ENCODE assay signal across 8 mouse cellular contexts in genomic region chr1:134638522-134638921, GRCm38 (mm10). TPM values are rescaled to one million over a fixed set of nuclear protein-coding genes. Genes with fewer than 3 reads are reported as not detected.
DNase-seq lines count a peak whose midpoint lies in the region; ATAC-seq lines count a peak whose summit lies in the region.

No protein-coding gene starts in this region.

- H3K36me3 ChIP-seq in forebrain, embryonic 14.5 days (ENCODE audit: control insufficient read depth, insufficient read depth, low read length) = peaks cover 20% of the 10 kb centered on the region
- peaks cover 12% of the 10 kb centered on the region for H3K36me3 ChIP-seq in forebrain, embryonic 15.5 days
- peaks cover 18% of the 10 kb centered on the region for H3K36me3 ChIP-seq in midbrain, embryonic 14.5 days (ENCODE audit: control insufficient read depth, insufficient read depth, low read length)
- peaks cover 5% of the 10 kb centered on the region; the same call in 1 of the 2 replicates for H3K36me3 ChIP-seq in midbrain, embryonic 11.5 days (ENCODE audit: control insufficient read depth, insufficient read depth, low read length)
- peaks cover 15% of the 10 kb centered on the region for H3K36me3 ChIP-seq in kidney, embryonic 15.5 days

- no peak overlapping the region for H3K4me2 ChIP-seq in forebrain, embryonic 14.5 days (ENCODE audit: low read length)
- H3K4me2 ChIP-seq in forebrain, embryonic 15.5 days (replicated peaks) = no peak overlapping the region
- H3K4me2 ChIP-seq in midbrain, embryonic 14.5 days (ENCODE audit: low read length) = no peak overlapping the region
- H3K4me2 ChIP-seq in midbrain, embryonic 11.5 days = no peak overlapping the region
- H3K4me2 ChIP-seq in kidney, embryonic 15.5 days = no peak overlapping the region

- H3K27ac ChIP-seq in forebrain, embryonic 14.5 days (ENCODE audit: low read depth, low read length) = no peak overlapping the region
- H3K27ac ChIP-seq in forebrain, embryonic 15.5 days (replicated peaks) = no peak overlapping the region
- no peak overlapping the region for H3K27ac ChIP-seq in midbrain, embryonic 14.5 days (replicated peaks; ENCODE audit: low read depth, low read length)
- no peak overlapping the region for H3K27ac ChIP-seq in midbrain, embryonic 11.5 days (ENCODE audit: low read depth, low read length)
- no peak overlapping the region for H3K27ac ChIP-seq in kidney, embryonic 15.5 days

- WGBS in forebrain, embryonic 14.5 days = 30% methylated on average over 7 of the region's 7 CpGs
- WGBS in forebrain, embryonic 15.5 days = 32% methylated on average over 7 of the region's 7 CpGs
- 33% methylated on average over 7 of the region's 7 CpGs for WGBS in midbrain, embryonic 14.5 days
- 40% methylated on average over 7 of the region's 7 CpGs for WGBS in midbrain, embryonic 11.5 days
- 28% methylated on average over 7 of the region's 7 CpGs for WGBS in kidney, embryonic 15.5 days

- no peaks in the 10 kb centered on the region for H3K9me3 ChIP-seq in forebrain, embryonic 14.5 days (replicated peaks; ENCODE audit: control insufficient read depth, low read length)
- H3K9me3 ChIP-seq in forebrain, embryonic 15.5 days = no peaks in the 10 kb centered on the region
- H3K9me3 ChIP-seq in midbrain, embryonic 14.5 days (ENCODE audit: control insufficient read depth, low read length) = no peaks in the 10 kb centered on the region
- no peaks in the 10 kb centered on the region for H3K9me3 ChIP-seq in midbrain, embryonic 11.5 days (ENCODE audit: control insufficient read depth, low read length)
- no peaks in the 10 kb centered on the region for H3K9me3 ChIP-seq in kidney, embryonic 15.5 days (replicated peaks)

- no peaks in the 10 kb centered on the region for H3K4me1 ChIP-seq in forebrain, embryonic 14.5 days (ENCODE audit: control insufficient read depth, insufficient read depth, low read length)
- H3K4me1 ChIP-seq in forebrain, embryonic 15.5 days = no peaks in the 10 kb centered on the region
- H3K4me1 ChIP-seq in midbrain, embryonic 14.5 days (ENCODE audit: control insufficient read depth, insufficient read depth, low read length) = no peaks in the 10 kb centered on the region
- H3K4me1 ChIP-seq in midbrain, embryonic 11.5 days (ENCODE audit: control insufficient read depth, insufficient read depth, low read length) = no peaks in the 10 kb centered on the region
- H3K4me1 ChIP-seq in kidney, embryonic 15.5 days = peaks cover 13% of the 10 kb centered on the region; the same call in 1 of the 2 replicates

- 0 out of 2 replicates have a peak, but pooled peaks cover 3% of the 10 kb centered on the region for H3K27me3 ChIP-seq in forebrain, embryonic 14.5 days (replicated peaks; ENCODE audit: control insufficient read depth, insufficient read depth, low read length)
- H3K27me3 ChIP-seq in forebrain, embryonic 15.5 days = peaks cover 12% of the 10 kb centered on the region; the same call in 1 of the 2 replicates
- H3K27me3 ChIP-seq in midbrain, embryonic 14.5 days (ENCODE audit: control insufficient read depth, insufficient read depth, low read length) = no peaks in the 10 kb centered on the region; the same call in 1 of the 2 replicates
- H3K27me3 ChIP-seq in midbrain, embryonic 11.5 days (ENCODE audit: control insufficient read depth, insufficient read depth, low read length) = no peaks in the 10 kb centered on the region
- peaks cover 10% of the 10 kb centered on the region for H3K27me3 ChIP-seq in kidney, embryonic 15.5 days

- H3K4me3 ChIP-seq in forebrain, embryonic 14.5 days (ENCODE audit: low read depth, low read length) = no peak overlapping the region
- H3K4me3 ChIP-seq in forebrain, embryonic 15.5 days = no peak overlapping the region
- H3K4me3 ChIP-seq in midbrain, embryonic 14.5 days (replicated peaks; ENCODE audit: low read depth, low read length) = no peak overlapping the region
- no peak overlapping the region for H3K4me3 ChIP-seq in midbrain, embryonic 11.5 days (ENCODE audit: low read depth, low read length)
- no peak overlapping the region for H3K4me3 ChIP-seq in kidney, embryonic 15.5 days (replicated peaks)

- ATAC-seq in forebrain, embryonic 14.5 days = no peak
- no peak for ATAC-seq in forebrain, embryonic 15.5 days (replicated peaks)
- no peak for ATAC-seq in midbrain, embryonic 14.5 days (ENCODE audit: low FRiP score, low TSS enrichment)
- no peak for ATAC-seq in midbrain, embryonic 11.5 days (ENCODE audit: low FRiP score)
- no peak for ATAC-seq in kidney, embryonic 15.5 days (replicated peaks; ENCODE audit: low FRiP score)

- peak; percentile 66 for DNase-seq in forebrain, embryonic 14.5 days (ENCODE audit: low spot score)
- DNase-seq in midbrain, embryonic 14.5 days = peak; percentile 77
- no peak for DNase-seq in midbrain, embryonic 11.5 days (ENCODE audit: low spot score, missing footprints)
- peak; percentile 64 for DNase-seq in cerebellum, adult 9-11 months
- peak; percentile 54 for DNase-seq in lung, postnatal 36 days
- no peak for DNase-seq in yolk sac, embryonic 10.5 days (ENCODE audit: low spot score)

- H3K9ac ChIP-seq in forebrain, embryonic 14.5 days (ENCODE audit: low read length) = no peak overlapping the region
- no peak overlapping the region for H3K9ac ChIP-seq in forebrain, embryonic 15.5 days (replicated peaks)
- H3K9ac ChIP-seq in midbrain, embryonic 14.5 days (replicated peaks; ENCODE audit: low read length) = no peak overlapping the region
- no peak overlapping the region for H3K9ac ChIP-seq in midbrain, embryonic 11.5 days (ENCODE audit: low read length)
- H3K9ac ChIP-seq in kidney, embryonic 15.5 days = 0 out of 2 replicates have a peak overlapping the region, but pooled peaks have one; percentile 2

RNA-seq across cellular contexts. Expression of gene Syt2, which starts 8.0 kb away (rescaled TPM):
- 0.94 and 1.2 TPM in 2 replicates for polyA plus RNA-seq in forebrain, embryonic 14.5 days (2014; fragmentation: Nextera tagmentation; extraction: Ambion mirVana)
- polyA plus RNA-seq in forebrain, embryonic 15.5 days (2015; fragmentation: Nextera tagmentation; extraction: Ambion mirVana) = 1.2 and 1.8 TPM in 2 replicates
- polyA plus RNA-seq in midbrain, embryonic 14.5 days (2014; fragmentation: Nextera tagmentation; extraction: Ambion mirVana) = 1.3 and 2.1 TPM in 2 replicates
- 1.6 and 2.0 TPM in 2 replicates for polyA plus RNA-seq in midbrain, embryonic 11.5 days (2014; fragmentation: Nextera tagmentation; extraction: Ambion mirVana)
- 0.78 and 1.5 TPM in 2 replicates for polyA plus RNA-seq in kidney, embryonic 15.5 days (2015; fragmentation: Nextera tagmentation; extraction: Ambion mirVana)

Comparison
In these comparisons a context has a peak if more than half of its experiments do, and no peak if none do; other contexts are left out.
1. DNase-seq: peak in forebrain, embryonic 14.5 days (single experiment), midbrain, embryonic 14.5 days (single experiment), cerebellum, adult 9-11 months (single experiment) and lung, postnatal 36 days (single experiment); none in midbrain, embryonic 11.5 days (single experiment) and yolk sac, embryonic 10.5 days (single experiment).